Mouse (Mus musculus): ENCODE results near the gene Cdc14a. TPM values are rescaled to one million over a fixed set of nuclear protein-coding genes. Genes with fewer than 3 reads are reported as not detected.

Cdc14a gene
- total and polyA plus RNA-seq, 3 experiments, result 2.6 to 5.9 TPM; not detected in 1

DNA sequence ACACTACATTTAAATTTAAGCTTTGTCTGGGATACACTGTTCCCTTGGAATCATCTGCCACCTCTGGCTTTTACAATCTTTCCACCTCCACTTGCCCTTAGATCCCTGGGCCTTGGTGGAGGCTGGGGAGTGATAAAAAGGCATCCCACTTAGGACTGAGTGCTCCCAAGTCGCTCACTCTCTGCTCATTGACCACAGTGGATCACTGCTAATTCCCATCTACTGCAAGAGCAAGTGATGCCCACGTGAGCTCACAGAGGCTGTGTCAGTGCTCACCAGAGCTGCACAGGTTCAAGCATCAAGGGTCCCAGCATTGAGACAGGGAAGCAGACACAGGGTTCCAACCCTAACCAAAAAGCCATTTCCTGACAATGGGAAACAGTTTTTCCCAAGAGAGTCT, 98.3 kb downstream of the Cdc14a start:
- Histone ChIP-seq H3K4me1 (ENCODE audit: control insufficient read depth in 1 of 2, insufficient read depth in 2 of 2, low read length in 2 of 2) (no peaks in the 10 kb centered on the region), H3K4me3 (ENCODE audit: control insufficient read depth in 1 of 2, insufficient read depth in 1 of 2, low read depth in 2 of 2, low read length in 2 of 2) (no peak overlapping the region), H3K79me2 (ENCODE audit: control insufficient read depth, insufficient read depth, low read length, poor library complexity) (no peaks in the 10 kb centered on the region), H3K27ac (ENCODE audit: control insufficient read depth, low read depth, low read length) (no peak overlapping the region), H3K9ac (ENCODE audit: control insufficient read depth, low read depth, low read length, poor library complexity, severe bottlenecking) (no peak overlapping the region), H3K9me3 (replicated peaks; ENCODE audit: insufficient read depth, low read length) (no peaks in the 10 kb centered on the region), H3K36me3 (ENCODE audit: control insufficient read depth in 1 of 2, insufficient read depth in 2 of 2, low read length in 2 of 2) (no peaks in the 10 kb centered on the region), H3K27me3 (ENCODE audit: control insufficient read depth in 1 of 2, insufficient read depth in 2 of 2, low read length in 2 of 2) (no peaks in the 10 kb centered on the region)
- TF ChIP-seq TAL1 (IDR thresholded peaks at IDR 0.05; ENCODE audit: low read length), result no peak
- TF ChIP-seq HCFC1 (IDR thresholded peaks at IDR 0.05; ENCODE audit: low read depth, low read length), result no peak
- TF ChIP-seq CHD1 (IDR thresholded peaks at IDR 0.05; ENCODE audit: low read depth, low read length), result no peak
- no peak for TF ChIP-seq UBTF (IDR thresholded peaks at IDR 0.05; ENCODE audit: borderline replicate concordance, insufficient read depth, low read depth, low read length)
- no peak for TF ChIP-seq MAX (IDR thresholded peaks at IDR 0.05; ENCODE audit: low read length)
- no peak for TF ChIP-seq MEF2A (IDR thresholded peaks at IDR 0.05; ENCODE audit: extremely low read depth, insufficient replicate concordance, low read depth, low read length, poor library complexity, severe bottlenecking)
- no peak for TF ChIP-seq NRF1 (IDR thresholded peaks at IDR 0.05; ENCODE audit: insufficient read depth, low read depth, low read length, poor library complexity, severe bottlenecking)
- TF ChIP-seq SIN3A (IDR thresholded peaks at IDR 0.05; ENCODE audit: low read length), result no peak
- TF ChIP-seq RCOR1 (IDR thresholded peaks at IDR 0.05; ENCODE audit: low read depth, low read length), result no peak
- TF ChIP-seq CHD2 (IDR thresholded peaks at IDR 0.05; ENCODE audit: low read length), result no peak
- no peak for TF ChIP-seq ZMIZ1 (IDR thresholded peaks at IDR 0.05; ENCODE audit: low read depth, low read length)
- TF ChIP-seq ZC3H11A (IDR thresholded peaks at IDR 0.05; ENCODE audit: low read depth, low read length), result no peak
- no peak for TF ChIP-seq TCF12 (IDR thresholded peaks at IDR 0.05; ENCODE audit: low read depth, low read length)
- no peak for TF ChIP-seq MYC (IDR thresholded peaks at IDR 0.05; ENCODE audit: low read depth, low read length)
- no peak for TF ChIP-seq ZNF384 (IDR thresholded peaks at IDR 0.05; ENCODE audit: low read depth, low read length)
- TF ChIP-seq ZKSCAN1 (IDR thresholded peaks at IDR 0.05; ENCODE audit: low read depth, low read length), result no peak
- no peak for TF ChIP-seq KAT2A (conservative IDR thresholded peaks at IDR 0.05; ENCODE audit: low read depth, low read length)
- TF ChIP-seq USF2 (IDR thresholded peaks at IDR 0.05; ENCODE audit: borderline replicate concordance in 1 of 2, insufficient read depth in 1 of 2, low read depth in 1 of 2, low read length in 2 of 2), result no peak
- no peak for DNase-seq (ENCODE audit: low read depth, low spot score)

DNA sequence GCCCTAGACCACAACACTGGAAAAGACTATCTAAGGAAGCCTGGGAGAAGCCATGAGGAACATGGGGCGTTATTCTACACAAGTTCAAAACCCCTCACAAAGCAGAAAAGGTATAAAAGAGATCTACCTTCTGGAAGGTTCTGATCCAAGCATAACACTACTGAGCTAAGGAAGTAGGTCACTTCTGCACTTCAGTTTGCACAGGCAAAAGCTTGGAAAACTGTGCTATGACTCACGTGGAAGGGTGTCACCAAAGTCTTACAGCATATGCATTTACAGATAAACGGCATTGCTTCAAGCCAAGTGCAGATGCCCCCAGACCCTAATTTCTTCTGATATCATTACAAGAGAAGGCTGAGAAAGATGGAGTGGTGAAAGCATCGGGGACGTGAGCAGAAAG, 104.1 kb downstream of the Cdc14a start:
- DNase-seq (ENCODE audit: low read depth, low spot score), result no peak
- H3K4me3 ChIP-seq (ENCODE audit: control insufficient read depth in 1 of 2, insufficient read depth in 1 of 2, low read depth in 2 of 2, low read length in 2 of 2), result no peak overlapping the region
- no peak overlapping the region for H3K27ac ChIP-seq (ENCODE audit: control insufficient read depth, low read depth, low read length)
- no peak overlapping the region for H3K9ac ChIP-seq (ENCODE audit: control insufficient read depth, low read depth, low read length, poor library complexity, severe bottlenecking)
- H3K79me2 ChIP-seq (ENCODE audit: control insufficient read depth, insufficient read depth, low read length, poor library complexity), result no peaks in the 10 kb centered on the region
- no peaks in the 10 kb centered on the region for H3K27me3 ChIP-seq (ENCODE audit: control insufficient read depth in 1 of 2, insufficient read depth in 2 of 2, low read length in 2 of 2)
- no peaks in the 10 kb centered on the region for H3K9me3 ChIP-seq (replicated peaks; ENCODE audit: insufficient read depth, low read length)
- TF ChIP-seq ZNF384 (IDR thresholded peaks at IDR 0.05; ENCODE audit: low read depth, low read length) (no peak), ZMIZ1 (IDR thresholded peaks at IDR 0.05; ENCODE audit: low read depth, low read length) (no peak), HCFC1 (IDR thresholded peaks at IDR 0.05; ENCODE audit: low read depth, low read length) (no peak), JUND (IDR thresholded peaks at IDR 0.05; ENCODE audit: low read depth, low read length) (no peak), MYC (IDR thresholded peaks at IDR 0.05; ENCODE audit: low read depth, low read length) (no peak), ZKSCAN1 (IDR thresholded peaks at IDR 0.05; ENCODE audit: low read depth, low read length) (no peak), SIN3A (IDR thresholded peaks at IDR 0.05; ENCODE audit: low read length) (no peak), KAT2A (conservative IDR thresholded peaks at IDR 0.05; ENCODE audit: low read depth, low read length) (no peak), ETS1 (IDR thresholded peaks at IDR 0.05; ENCODE audit: low read depth, low read length) (no peak), MXI1 (IDR thresholded peaks at IDR 0.05; ENCODE audit: low read depth, low read length) (no peak), SMC3 (IDR thresholded peaks at IDR 0.05; ENCODE audit: low read depth, low read length) (no peak), MYB (IDR thresholded peaks at IDR 0.05; ENCODE audit: low read depth, low read length) (no peak), ZC3H11A (IDR thresholded peaks at IDR 0.05; ENCODE audit: low read depth, low read length) (no peak), TAL1 (IDR thresholded peaks at IDR 0.05; ENCODE audit: low read length) (no peak), CTCF (IDR thresholded peaks at IDR 0.05 in 2 of 3, conservative IDR thresholded peaks at IDR 0.05 in 1 of 3; ENCODE audit: control insufficient read depth in 1 of 3, insufficient read depth in 1 of 3, low read depth in 2 of 3, low read length in 3 of 3, poor library complexity in 1 of 3, severe bottlenecking in 1 of 3) (no peak), MEF2A (IDR thresholded peaks at IDR 0.05; ENCODE audit: extremely low read depth, insufficient replicate concordance, low read depth, low read length, poor library complexity, severe bottlenecking) (no peak)
- H3K36me3 ChIP-seq (ENCODE audit: control insufficient read depth in 1 of 2, insufficient read depth in 2 of 2, low read length in 2 of 2), result no peaks in the 10 kb centered on the region
- no peaks in the 10 kb centered on the region for H3K4me1 ChIP-seq (ENCODE audit: control insufficient read depth in 1 of 2, insufficient read depth in 2 of 2, low read length in 2 of 2)
